Mouse (Mus musculus) testis, adult 2 months (tissue): ENCODE results near the gene Il15.

Experiments
- CTCF ChIP-seq: fragments of 200-500 bp; IDR thresholded peaks from 2 replicates; pipeline ENCODE4 v1.5.1; 2012; ENCODE audit warnings: low read depth, mild to moderate bottlenecking, inconsistent platforms, low read length, moderate library complexity; ENCODE audit not compliant: control insufficient read depth, insufficient read depth, insufficient replicate concordance
- POLR2A ChIP-seq: fragments of 200-500 bp; IDR thresholded peaks from 2 replicates; pipeline ENCODE4 v1.6.1; 2012; ENCODE audit warnings: low read depth, mild to moderate bottlenecking, inconsistent platforms, low read length, moderate library complexity; ENCODE audit not compliant: control insufficient read depth

GRCm38 (mm10) chr8:82416587-82417340, 13.7 kb upstream of the Il15 start:
- TF ChIP-seq POLR2A (no peak), CTCF (no peak)
